Mouse (Mus musculus): ENCODE measurements around the gene Cbfa2t2.
A peak's percentile ranks its signal among the peaks of the same experiment; 100 is the strongest.

Gene Cbfa2t2

GRCm38 (mm10) chr2:154534704-154535270, 98.5 kb downstream of the Cbfa2t2 start:
- DNase-seq (ENCODE audit: low read depth, low spot score) = no peak

DNA sequence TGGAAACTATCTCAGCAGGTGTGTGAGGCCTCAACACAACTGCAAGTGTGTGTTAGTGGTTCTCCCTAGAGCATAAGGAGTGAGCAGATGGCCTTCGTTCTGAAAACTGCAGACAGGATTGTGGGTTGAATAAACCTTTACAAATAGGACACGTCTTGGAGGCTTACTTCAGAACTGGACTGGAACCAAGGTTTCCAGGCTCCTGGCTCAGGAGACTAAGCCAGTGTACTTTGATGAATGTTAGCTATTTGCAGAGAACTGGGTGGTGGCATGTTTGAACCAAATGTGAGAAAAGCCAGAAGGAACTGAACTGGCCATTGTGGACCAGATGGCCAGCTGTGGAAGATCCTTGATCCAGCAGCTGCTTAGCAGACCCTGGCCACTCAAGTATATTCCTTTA, 102.0 kb downstream of the Cbfa2t2 start:
- DNase-seq (ENCODE audit: low read depth, low spot score) = peak; percentile 84

GRCm38 (mm10) chr2:154538710-154539109, 102.4 kb downstream of the Cbfa2t2 start:
- no peak for DNase-seq (ENCODE audit: low read depth, low spot score)

- no peak for DNase-seq (ENCODE audit: low read depth, low spot score)
Observed at GRCm38 (mm10) chr2:154539720-154540119, 103.4 kb downstream of the Cbfa2t2 start.

GRCm38 (mm10) chr2:154541630-154542029, 105.3 kb downstream of the Cbfa2t2 start:
- DNase-seq (ENCODE audit: low read depth, low spot score) = no peak

DNA sequence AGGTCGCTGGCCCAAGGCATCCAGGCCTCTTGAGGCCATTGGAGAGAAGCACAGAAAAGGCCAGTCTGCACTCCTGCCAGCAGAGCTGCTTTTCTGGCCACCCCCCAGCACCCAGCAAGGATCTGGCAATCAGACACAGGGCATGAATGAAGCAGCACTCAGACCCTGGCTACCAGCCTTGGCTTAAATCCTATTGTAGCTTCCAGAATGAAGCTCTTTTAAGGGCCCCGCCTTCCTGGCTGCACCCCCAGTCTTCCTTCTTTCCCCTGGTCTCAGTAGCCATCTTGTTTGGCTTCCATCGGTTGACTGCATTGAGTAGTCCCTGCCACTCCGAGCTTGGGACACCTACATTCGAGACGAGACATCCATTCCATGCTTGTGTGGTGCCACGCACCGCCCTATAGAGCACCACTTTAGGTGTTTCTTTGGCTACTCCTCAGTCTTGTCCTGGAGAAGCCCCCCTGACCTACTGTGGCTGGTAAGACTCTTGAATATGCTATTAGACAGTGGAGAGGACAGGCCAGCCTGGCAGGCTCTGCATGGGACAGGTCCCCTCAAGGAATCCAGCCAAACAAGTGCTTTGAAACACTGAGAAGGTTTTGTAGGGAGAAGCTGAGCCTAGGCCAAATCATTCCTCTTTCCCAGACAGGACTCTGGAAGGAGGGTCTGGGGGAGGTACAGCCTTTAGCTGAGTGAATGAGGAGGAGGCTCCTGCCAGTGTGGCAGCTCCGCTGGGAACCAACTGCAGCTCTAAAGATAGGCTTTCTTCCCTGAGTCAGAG, 107.5 kb downstream of the Cbfa2t2 start:
- DNase-seq (ENCODE audit: low read depth, low spot score) = no peak

DNA sequence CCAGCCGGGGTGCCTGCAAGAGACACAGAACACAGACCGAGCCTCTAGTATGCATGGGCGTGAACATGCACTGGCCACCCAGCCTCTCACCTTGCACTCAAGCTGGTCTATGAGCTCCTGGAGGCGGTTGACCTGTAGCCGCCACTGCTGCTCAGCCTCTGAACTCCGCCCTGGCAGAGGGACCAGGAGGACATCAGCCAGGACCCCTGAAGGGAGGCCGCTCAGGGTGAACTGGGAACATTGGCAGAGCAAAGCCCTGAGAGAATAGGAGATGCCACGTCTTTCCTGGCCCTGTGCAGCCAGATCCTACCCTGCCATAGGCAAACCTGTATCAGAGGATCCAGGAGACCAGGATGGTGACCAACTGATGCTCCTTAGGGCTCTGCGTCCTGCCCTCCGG, 110.4 kb downstream of the Cbfa2t2 start, which contains the start of gene 1700003F12Rik:
Gene 1700003F12Rik, plus strand, starts transcription at position 375 of the 400 bp plus-strand sequence.
- DNase-seq (ENCODE audit: low read depth, low spot score) = no peak

DNA sequence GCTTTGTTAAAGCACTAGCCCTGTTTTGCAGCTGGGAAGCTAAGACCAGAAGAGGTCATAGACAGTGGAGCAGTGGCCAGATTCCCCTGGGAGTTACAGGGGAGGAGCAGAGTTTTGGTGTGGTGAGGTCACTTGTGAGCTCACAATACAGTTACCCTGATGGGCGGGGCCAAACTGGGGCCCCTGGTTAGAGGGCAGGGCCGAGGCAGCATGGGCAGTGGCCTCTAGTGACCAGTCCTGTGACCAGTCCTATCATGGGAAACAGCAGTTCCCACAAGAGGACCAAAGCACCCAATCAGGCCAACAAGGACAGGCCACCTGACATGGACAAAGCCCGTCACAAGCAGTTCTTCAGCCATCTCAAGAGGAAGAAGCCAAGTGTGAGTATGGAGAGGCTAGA, 112.4 kb downstream of the Cbfa2t2 start:
- DNase-seq (ENCODE audit: low read depth, low spot score) = no peak

DNA sequence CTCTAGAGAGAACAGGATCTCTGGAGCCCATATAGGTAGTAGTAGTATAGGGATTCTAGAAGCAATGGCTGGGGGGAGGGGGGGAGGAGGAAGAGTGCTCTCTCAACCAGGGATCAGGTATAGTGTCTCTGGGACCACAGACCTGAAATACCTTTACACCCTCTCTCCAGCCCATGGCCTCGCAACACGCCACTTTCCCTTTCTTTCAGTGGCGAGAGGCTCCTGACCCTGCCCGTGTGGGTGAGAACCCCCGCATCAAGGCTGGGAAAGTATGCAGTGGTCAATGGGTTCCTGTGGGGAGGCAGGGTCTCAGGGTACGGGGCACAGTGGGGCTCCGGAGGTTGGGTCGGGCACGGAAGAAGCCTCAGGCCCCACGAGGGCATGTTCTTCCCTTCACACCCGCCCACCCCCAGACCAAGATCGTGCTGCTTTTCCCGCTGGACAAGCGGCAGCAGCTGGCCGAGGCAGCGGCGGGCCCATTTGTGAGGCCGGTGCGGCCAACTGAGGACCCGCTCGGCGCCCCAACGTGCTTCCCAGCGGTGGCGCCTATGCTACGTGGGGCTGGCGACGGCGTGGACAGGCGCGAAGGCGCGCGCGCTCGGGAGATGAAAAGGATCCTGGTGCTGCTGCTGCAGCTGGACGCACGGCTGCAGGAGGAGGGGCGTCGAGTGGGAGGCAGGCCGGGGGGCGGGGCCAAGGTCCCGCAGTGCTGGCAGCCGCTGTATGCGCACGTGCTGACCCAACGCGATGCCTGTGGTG, 113.0 kb downstream of the Cbfa2t2 start:
- DNase-seq (ENCODE audit: low read depth, low spot score) = no peak

DNA sequence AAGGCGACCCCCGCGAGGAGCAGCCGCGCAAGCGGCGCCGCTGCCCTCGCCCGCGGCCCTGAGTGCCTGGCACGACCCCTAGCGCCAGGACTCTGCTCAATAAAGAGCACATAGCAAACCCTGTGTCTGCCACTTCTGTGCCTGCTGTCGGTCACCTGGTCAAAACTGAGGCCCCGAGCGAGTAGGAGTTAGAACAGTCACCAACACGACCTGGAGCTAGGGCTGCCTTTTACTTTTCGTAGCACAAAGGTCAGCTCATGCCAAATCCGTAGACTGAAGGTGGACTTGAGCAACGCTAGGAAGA, 113.6 kb downstream of the Cbfa2t2 start:
- no peak for DNase-seq (ENCODE audit: low read depth, low spot score)

DNA sequence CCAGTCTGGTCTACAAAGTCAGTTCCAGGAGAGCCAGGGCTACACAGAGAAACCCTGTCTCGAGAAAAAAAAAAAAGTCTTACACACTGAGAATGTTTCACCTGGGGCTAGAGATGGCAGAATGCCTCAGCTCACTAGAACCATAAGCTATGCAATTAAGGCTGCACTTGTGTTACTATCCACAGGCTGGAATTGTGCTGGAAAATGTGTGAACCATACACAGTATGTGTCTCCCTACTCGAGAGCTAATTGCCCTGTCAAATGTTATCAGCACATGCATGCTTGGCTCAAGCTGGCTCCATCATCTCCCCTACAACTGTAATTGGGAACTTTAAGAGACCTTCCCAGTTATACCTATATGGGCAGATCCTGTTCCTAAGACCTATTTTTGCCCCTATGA, 114.7 kb downstream of the Cbfa2t2 start:
- DNase-seq (ENCODE audit: low read depth, low spot score) = no peak

DNA sequence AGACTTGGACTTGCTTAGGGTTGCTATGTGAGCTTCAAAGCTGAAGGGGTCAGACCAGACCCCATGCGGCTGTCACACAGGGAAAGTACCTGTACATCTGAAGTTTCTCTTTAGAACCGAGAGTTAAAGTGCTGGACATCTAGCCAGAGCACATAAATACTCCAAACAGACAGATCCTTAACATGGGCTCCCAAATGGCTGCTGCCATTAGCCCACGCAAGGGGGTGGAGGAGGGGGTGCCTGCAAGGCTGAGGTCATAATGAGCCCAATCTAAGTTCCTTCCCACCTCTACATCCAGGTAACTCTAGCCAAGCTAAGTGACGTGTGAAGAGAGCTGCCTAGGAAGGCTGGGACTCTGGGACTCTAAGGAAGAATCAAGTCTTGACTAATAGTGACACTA, 115.2 kb downstream of the Cbfa2t2 start, which contains the start of gene Actl10:
Gene Actl10, plus strand, starts transcription at position 301 of the 400 bp plus-strand sequence.
- DNase-seq (ENCODE audit: low read depth, low spot score) = no peak

DNA sequence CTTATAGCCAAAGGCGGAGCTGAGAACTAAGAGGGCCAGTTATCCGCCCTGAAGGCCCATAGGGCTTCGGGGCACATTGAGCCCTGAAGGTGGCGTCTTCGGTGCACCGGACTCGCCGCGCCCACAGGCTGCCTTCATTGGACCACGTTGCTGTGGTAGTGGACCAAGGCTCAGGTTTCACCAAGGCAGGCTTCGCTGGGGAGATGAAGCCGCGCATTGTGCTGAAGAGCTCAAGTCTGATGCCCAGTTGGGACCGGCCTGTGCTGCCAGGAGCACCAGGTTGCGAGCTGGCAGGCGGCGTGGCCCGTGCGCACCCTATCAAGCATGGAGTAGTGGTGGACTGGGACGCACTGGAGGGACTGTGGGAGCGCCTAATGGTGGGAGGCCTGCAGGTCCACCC, 115.6 kb downstream of the Cbfa2t2 start:
- DNase-seq (ENCODE audit: low read depth, low spot score) = no peak

DNA sequence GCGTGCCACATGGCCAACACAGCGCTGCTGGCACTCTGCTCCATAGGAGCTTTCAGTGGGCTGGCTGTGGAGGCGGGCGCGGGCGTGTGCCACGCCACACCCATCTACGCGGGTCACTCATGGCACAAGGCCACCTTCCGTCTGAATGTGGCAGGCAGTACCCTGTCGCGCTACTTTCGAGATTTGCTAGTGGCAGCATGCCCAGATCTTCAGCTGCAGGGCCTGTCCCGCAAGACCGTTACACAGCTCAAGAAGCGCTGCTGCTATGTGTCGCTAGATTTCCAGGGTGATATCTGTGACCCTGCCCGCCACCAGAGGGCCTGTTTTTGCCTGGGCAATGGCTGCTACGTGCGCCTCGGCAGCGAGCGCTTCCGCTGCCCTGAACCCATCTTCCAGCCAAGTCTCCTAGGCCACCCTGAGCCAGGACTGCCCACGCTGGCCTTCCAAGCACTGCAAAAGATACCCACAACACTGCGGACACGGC, 116.2 kb downstream of the Cbfa2t2 start:
- no peak for DNase-seq (ENCODE audit: low read depth, low spot score)

DNA sequence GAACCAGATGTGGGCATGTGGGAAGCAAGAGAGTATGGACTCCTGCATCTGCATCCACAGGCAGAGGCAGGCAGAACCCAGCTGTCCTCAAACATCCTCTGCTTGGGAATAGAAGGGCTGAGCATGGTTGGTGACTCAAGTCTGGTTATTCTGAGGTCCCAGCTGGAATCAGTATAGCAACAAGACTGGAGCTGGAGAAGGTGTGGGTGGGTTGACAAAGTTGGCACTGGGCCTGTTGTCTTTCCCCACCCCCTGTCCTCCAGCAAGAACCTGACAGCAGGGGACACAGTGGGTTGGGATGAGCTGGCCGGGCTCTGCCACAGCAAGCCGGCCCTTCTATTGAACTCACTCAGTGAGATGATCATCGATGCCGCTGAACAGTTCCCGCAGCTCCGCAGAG, 119.0 kb downstream of the Cbfa2t2 start:
- peak; percentile 91 for DNase-seq (ENCODE audit: low read depth, low spot score)

GRCm38 (mm10) chr2:154557184-154557832, 121.0 kb downstream of the Cbfa2t2 start:
- no peak for DNase-seq (ENCODE audit: low read depth, low spot score)

GRCm38 (mm10) chr2:154558264-154559039, 122.2 kb downstream of the Cbfa2t2 start, which contains the start of gene Necab3:
Gene Necab3, minus strand, starts transcription at chr2:154558890.
- no peak for DNase-seq (ENCODE audit: low read depth, low spot score)

GRCm38 (mm10) chr2:154563612-154564170, 127.4 kb downstream of the Cbfa2t2 start:
- no peak for DNase-seq (ENCODE audit: low read depth, low spot score)

GRCm38 (mm10) chr2:154565562-154565961, 129.3 kb downstream of the Cbfa2t2 start:
- no peak for DNase-seq (ENCODE audit: low read depth, low spot score)

GRCm38 (mm10) chr2:154566641-154567040, 130.4 kb downstream of the Cbfa2t2 start:
- DNase-seq (ENCODE audit: low read depth, low spot score) = no peak

DNA sequence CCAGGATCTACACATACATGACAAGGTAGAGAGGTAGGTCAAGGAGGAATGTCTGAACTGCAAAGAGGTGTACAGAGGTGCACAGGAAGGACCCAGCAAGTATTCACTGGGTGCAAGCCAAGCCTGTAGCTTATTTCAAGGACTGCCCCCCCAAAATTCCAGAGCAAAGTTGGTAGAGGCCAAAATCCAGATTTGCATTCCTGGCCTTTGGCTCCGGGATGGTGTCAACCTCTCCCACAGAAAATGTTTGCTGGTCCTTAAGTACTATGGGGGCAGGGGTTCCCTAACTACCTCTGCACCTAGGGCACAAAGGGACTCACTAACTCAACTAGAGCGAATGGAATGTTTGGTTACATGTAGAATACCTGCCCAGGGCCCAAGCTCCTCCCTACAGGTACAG, 131.5 kb downstream of the Cbfa2t2 start:
- DNase-seq (ENCODE audit: low read depth, low spot score) = no peak

Measured in telencephalon, adult 2 months (tissue).